Mouse (Mus musculus) heart, embryonic 15.5 days (tissue): ENCODE results near the gene Ivd. TPM values are rescaled to one million over a fixed set of nuclear protein-coding genes. Genes with fewer than 3 reads are reported as not detected.

ENCODE experiments used
- polyA plus RNA-seq: library from polyadenylated mRNA; unstranded; fragments of >200 nt; fragmentation: Nextera tagmentation; extraction: Ambion mirVana; gene quantifications from 2 replicates; pipeline ENCODE4 v1.2.1, GENCODE M21; 2015

Ivd gene
- polyA plus RNA-seq, 1 experiment from 2014 or later, result 80.6 TPM

Other genes starting within 250 kb of the Ivd start
- gene Pak6, start 198.7 kb upstream of the Ivd start, polyA plus RNA-seq, result 10.1 and 11.0 TPM in 2 replicates
- gene Ankrd63, start 158.0 kb upstream of the Ivd start, polyA plus RNA-seq, result 2.7 and 3.6 TPM in 2 replicates
- gene Plcb2, start 133.5 kb upstream of the Ivd start, polyA plus RNA-seq, result 3.2 and 3.8 TPM in 2 replicates
- gene Inafm2, start 116.2 kb upstream of the Ivd start, polyA plus RNA-seq, result 42.1 and 44.7 TPM in 2 replicates
- gene Ccdc9b, start 99.3 kb upstream of the Ivd start, polyA plus RNA-seq, result 2.4 and 3.0 TPM in 2 replicates
- not detected in 2 replicates for gene Phgr1, start 89.2 kb upstream of the Ivd start, polyA plus RNA-seq
- gene Disp2, start 82.2 kb upstream of the Ivd start, polyA plus RNA-seq, result 0.20 and 0.96 TPM in 2 replicates
- gene Knstrn, start 48.0 kb upstream of the Ivd start, polyA plus RNA-seq, result 89.0 and 92.2 TPM in 2 replicates
- 3.3 and 5.1 TPM in 2 replicates for gene Bahd1, start 38.4 kb downstream of the Ivd start, polyA plus RNA-seq
- 16.5 and 20.5 TPM in 2 replicates for gene Chst14, start 64.5 kb downstream of the Ivd start, polyA plus RNA-seq
- 16.8 and 17.7 TPM in 2 replicates for gene Ccdc32, start 167.4 kb downstream of the Ivd start, polyA plus RNA-seq
- gene Rpusd2, start 172.8 kb downstream of the Ivd start, polyA plus RNA-seq, result 2.9 and 3.8 TPM in 2 replicates
- 31.3 and 36.2 TPM in 2 replicates for gene Knl1, start 185.2 kb downstream of the Ivd start, polyA plus RNA-seq